Mouse (Mus musculus) liver, embryonic 14.5 days (tissue): ENCODE measurements at regions not wholly inside any gene's neighbourhood (a gene's known extent, or its start where the extent isn't known, plus 50 kb on each side); places are given as distances from the start of the nearest gene placed in this dataset.

ENCODE experiments used
- ATAC-seq: fragments of 200-750 bp; cut with Nextera tagmentation; 2 replicates; pipeline ENCODE4 v1.8.0; 2017; ENCODE audit warnings: moderate number of reproducible peaks, mild to moderate bottlenecking, moderate library complexity; ENCODE audit not compliant: insufficient read depth
- DNase-seq, 3 experiments: peaks; one replicate each; pipeline ENCODE4 v3.0.0-alpha.2; 2012 to 2013; ENCODE audit warnings: low read depth in 3 of 3, low spot score in 3 of 3
- H3K27ac ChIP-seq: fragments of 300-500 bp; sonication (generic); 2 replicates; pipeline ENCODE4 v1.5.1; 2014; ENCODE audit warnings: moderate library complexity, mild to moderate bottlenecking, control low read depth, inconsistent platforms
- H3K27me3 ChIP-seq: fragments of 300-500 bp; sonication (generic); 2 replicates; pipeline ENCODE4 v1.6.1; 2014; ENCODE audit warnings: mild to moderate bottlenecking, low read length, moderate library complexity; ENCODE audit not compliant: control insufficient read depth, insufficient read depth
- H3K36me3 ChIP-seq: fragments of 300-500 bp; sonication (generic); replicated peaks from 2 replicates; pipeline ENCODE4 v1.6.1; 2014; ENCODE audit warnings: low read depth; ENCODE audit not compliant: control insufficient read depth, insufficient read depth
- H3K4me1 ChIP-seq, 2 experiments: fragments of 200-500 bp in 1 of 2; fragments of 300-500 bp in 1 of 2; sonication (generic) in 1 of 2; replicated peaks; 2 replicates each; pipeline ENCODE4 v1.6.1; 2012 to 2014; ENCODE audit warnings: antibody characterized with exemption in 1 of 2, inconsistent platforms in 1 of 2, low read length in 1 of 2; ENCODE audit not compliant: control insufficient read depth in 2 of 2, insufficient read depth in 2 of 2
- H3K4me2 ChIP-seq: fragments of 300-500 bp; sonication (generic); 2 replicates; pipeline ENCODE4 v1.6.1; 2014; ENCODE audit warnings: low read depth, mild to moderate bottlenecking, control low read depth, moderate library complexity
- H3K4me3 ChIP-seq, 2 experiments: fragments of 200-500 bp in 1 of 2; fragments of 300-500 bp in 1 of 2; sonication (generic) in 1 of 2; 2 replicates each; pipeline ENCODE4 v1.5.1; 2012 to 2014; ENCODE audit warnings: low read depth in 2 of 2, low read length in 2 of 2, mild to moderate bottlenecking in 2 of 2, control low read depth in 1 of 2, inconsistent platforms in 1 of 2, moderate library complexity in 1 of 2; ENCODE audit not compliant: insufficient read depth in 1 of 2
- H3K9ac ChIP-seq: fragments of 300-500 bp; sonication (generic); replicated peaks from 2 replicates; pipeline ENCODE4 v1.6.1; 2014; ENCODE audit warnings: mild to moderate bottlenecking, control low read depth, moderate library complexity
- H3K9me3 ChIP-seq: fragments of 300-500 bp; sonication (generic); 2 replicates; pipeline ENCODE4 v1.6.1; 2016; ENCODE audit warnings: low read length, mixed read lengths; ENCODE audit not compliant: control insufficient read depth
- CTCF ChIP-seq: IDR thresholded peaks from 2 replicates; pipeline ENCODE4 v1.5.1; 2016; ENCODE audit warnings: antibody characterized with exemption, low read depth, control low read depth
- EP300 ChIP-seq: IDR thresholded peaks from 2 replicates; pipeline ENCODE4 v1.6.1; 2016; ENCODE audit warnings: antibody characterized with exemption, low read depth
- WGBS: fragments of 180-500 bp; shearing (Covaris S2); extraction: QIAGEN DNeasy Blood & Tissue Kit; methylation state at CpG from one replicate; pipeline ENCODE4 v1.1.7; 2014; ENCODE audit not compliant: insufficient replicate concordance; 5-methylcytosine and 5-hydroxymethylcytosine counted together

GRCm38 (mm10) chr1:76772694-76773093 lies 742.2 kb downstream of the Epha4 start:
- Histone ChIP-seq H3K4me3 (no peak overlapping the region), H3K36me3 (no peaks in the 10 kb centered on the region), H3K4me2 (no peak overlapping the region), H3K27ac (no peak overlapping the region), H3K4me1 (no peaks in the 10 kb centered on the region), H3K9me3 (no peaks in the 10 kb centered on the region), H3K27me3 (no peaks in the 10 kb centered on the region), H3K9ac (no peak overlapping the region)
- WGBS: 77% methylated on average over 2 of the region's 2 CpGs
- ATAC-seq: no peak
- TF ChIP-seq CTCF (no peak), EP300 (no peak)
- DNase-seq: no peak

GRCm38 (mm10) chr1:76786871-76787270 lies 728.0 kb downstream of the Epha4 start:
- H3K9me3 ChIP-seq: no peaks in the 10 kb centered on the region
- H3K4me3 ChIP-seq: no peak overlapping the region
- no peak for TF ChIP-seq EP300
- no peak for TF ChIP-seq CTCF
- DNase-seq: no peak
- no peaks in the 10 kb centered on the region for H3K27me3 ChIP-seq
- H3K27ac ChIP-seq: no peak overlapping the region
- H3K36me3 ChIP-seq: no peaks in the 10 kb centered on the region
- H3K4me2 ChIP-seq: no peak overlapping the region
- no peak overlapping the region for H3K9ac ChIP-seq
- no peak for ATAC-seq
- no peaks in the 10 kb centered on the region for H3K4me1 ChIP-seq
- WGBS: 57% methylated on average over 2 of the region's 2 CpGs

- Histone ChIP-seq H3K4me3 (no peak overlapping the region), H3K4me2 (no peak overlapping the region), H3K27me3 (no peaks in the 10 kb centered on the region), H3K36me3 (no peaks in the 10 kb centered on the region), H3K9me3 (no peaks in the 10 kb centered on the region), H3K9ac (no peak overlapping the region), H3K27ac (no peak overlapping the region), H3K4me1 (no peaks in the 10 kb centered on the region)
- WGBS: 57% methylated on average over 2 of the region's 2 CpGs
- ATAC-seq (no peak), DNase-seq (no peak)
- TF ChIP-seq CTCF (no peak), EP300 (no peak)
These were observed 721.5 kb downstream of the Epha4 start for GRCm38 (mm10) chr1:76793438-76793837.

GRCm38 (mm10) chr1:76819906-76820305 lies 695.0 kb downstream of the Epha4 start:
- Histone ChIP-seq H3K36me3 (no peaks in the 10 kb centered on the region), H3K9me3 (no peaks in the 10 kb centered on the region), H3K27me3 (no peaks in the 10 kb centered on the region), H3K4me2 (no peak overlapping the region), H3K9ac (no peak overlapping the region), H3K4me3 (no peak overlapping the region), H3K4me1 (no peaks in the 10 kb centered on the region), H3K27ac (no peak overlapping the region)
- no peak for DNase-seq
- 60% methylated on average over 1 of the region's 1 CpGs for WGBS
- no peak for ATAC-seq
- no peak for TF ChIP-seq CTCF
- TF ChIP-seq EP300: no peak

- no peaks in the 10 kb centered on the region for H3K36me3 ChIP-seq
- 50% methylated on average over 3 of the region's 3 CpGs for WGBS
- DNase-seq (no peak), ATAC-seq (no peak)
- no peak overlapping the region for H3K9ac ChIP-seq
- no peak overlapping the region for H3K4me3 ChIP-seq
- no peak overlapping the region for H3K4me2 ChIP-seq
- TF ChIP-seq CTCF: no peak
- TF ChIP-seq EP300: no peak
- no peaks in the 10 kb centered on the region for H3K9me3 ChIP-seq
- H3K27me3 ChIP-seq: no peaks in the 10 kb centered on the region
- no peaks in the 10 kb centered on the region for H3K4me1 ChIP-seq
- no peak overlapping the region for H3K27ac ChIP-seq
These were observed 693.3 kb downstream of the Epha4 start for GRCm38 (mm10) chr1:76821610-76822009.
